Mouse (Mus musculus): Measurements from ENCODE around the gene AC161166.1. TPM values are rescaled to one million over a fixed set of nuclear protein-coding genes. Genes with fewer than 3 reads are reported as not detected.
A peak's percentile ranks its signal among the peaks of the same experiment; 100 is the strongest.

The AC161166.1 gene
- total and polyA plus RNA-seq, 3 experiments, result 0.08 TPM; not detected in 2

GRCm38 (mm10) chr7:24476338-24476737 lies 35.9 kb downstream of the AC161166.1 start:
- H3K4me2 ChIP-seq (ENCODE audit: insufficient read depth, low read depth, poor library complexity, severe bottlenecking), result no peak overlapping the region
- H3K4me3 ChIP-seq (replicated peaks in 1 of 3; ENCODE audit: low read depth in 2 of 3, low read length in 2 of 3, poor library complexity in 1 of 3), result no peak overlapping the region
- H3K27ac ChIP-seq (ENCODE audit: insufficient read depth, low read depth), result no peak overlapping the region
- TF ChIP-seq MAFK (IDR thresholded peaks at IDR 0.05; ENCODE audit: insufficient replicate concordance, low read length) (0 out of 2 replicates have a peak, but pooled peaks have one; percentile 44), ZMIZ1 (IDR thresholded peaks at IDR 0.05; ENCODE audit: low read depth, low read length) (no peak), NELFE (IDR thresholded peaks at IDR 0.05; ENCODE audit: low read depth, low read length) (no peak)
- H3K27me3 ChIP-seq (replicated peaks), result peaks cover 47% of the 10 kb centered on the region
- in situ Hi-C loops (cut with MboI; ENCODE audit: low pct_ligation_motif_present, low pct_unique_long_range_greater_than_20kb, low sequenced_read_pairs), result loop anchor here (10.0 kb wide), 1 partner anchor 178 kb away; no protein-coding TSS in a partner anchor
- peaks cover 23% of the 10 kb centered on the region for H3K9me3 ChIP-seq (replicated peaks; ENCODE audit: low read length)
- H3K79me2 ChIP-seq (replicated peaks; ENCODE audit: control insufficient read depth, extremely low read depth, insufficient read depth, poor library complexity, severe bottlenecking), result no peaks in the 10 kb centered on the region
- no peak overlapping the region for H3K9ac ChIP-seq (ENCODE audit: insufficient read depth, low read depth)
- DNase-seq (ENCODE audit: extremely low read depth), result no peak
- no peaks in the 10 kb centered on the region for H3K36me3 ChIP-seq (replicated peaks in 1 of 2; ENCODE audit: control insufficient read depth in 1 of 2, insufficient read depth in 1 of 2, low read length in 1 of 2)
- dilution Hi-C loops (cut with MboI; ENCODE audit: extremely low pct_ligation_motif_present, extremely low pct_unique_long_range_greater_than_20kb, low sequenced_read_pairs), result no loop called here
- peaks cover 3 to 5% of the 10 kb centered on the region in 2 experiments for H3K4me1 ChIP-seq (ENCODE audit: control insufficient read depth in 1 of 2, insufficient read depth in 2 of 2)

- dilution Hi-C loops (cut with MboI; ENCODE audit: extremely low pct_ligation_motif_present, extremely low pct_unique_long_range_greater_than_20kb, low sequenced_read_pairs), result no loop called here
- Histone ChIP-seq H3K27ac (ENCODE audit: insufficient read depth, low read depth) (no peak overlapping the region), H3K4me2 (ENCODE audit: insufficient read depth, low read depth, poor library complexity, severe bottlenecking) (no peak overlapping the region)
Observed at GRCm38 (mm10) chr7:24474811-24475506, 37.3 kb downstream of the AC161166.1 start.

GRCm38 (mm10) chr7:24473913-24474529 lies 38.2 kb downstream of the AC161166.1 start:
- no peaks in the 10 kb centered on the region for H3K36me3 ChIP-seq (replicated peaks in 1 of 2; ENCODE audit: control insufficient read depth in 1 of 2, insufficient read depth in 1 of 2, low read length in 1 of 2)
- in situ Hi-C loops (cut with MboI; ENCODE audit: low pct_ligation_motif_present, low pct_unique_long_range_greater_than_20kb, low sequenced_read_pairs), result loop anchor here (10.0 kb wide), 1 partner anchor 181 kb away; no protein-coding TSS in a partner anchor
- no peak for TF ChIP-seq BHLHE40 (IDR thresholded peaks at IDR 0.05; ENCODE audit: low read depth, low read length)
- peak; percentile 90 for TF ChIP-seq ZNF384 (IDR thresholded peaks at IDR 0.05; ENCODE audit: low read depth, low read length)
- TF ChIP-seq POLR2AphosphoS2 (IDR thresholded peaks at IDR 0.05; ENCODE audit: low read depth, low read length), result no peak
- no peak for TF ChIP-seq KAT2A (IDR thresholded peaks at IDR 0.05; ENCODE audit: insufficient replicate concordance, low read length)
- peak; percentile 87 to 92 for TF ChIP-seq CTCF (conservative IDR thresholded peaks at IDR 0.05 in 1 of 2, IDR thresholded peaks at IDR 0.05 in 1 of 2; ENCODE audit: low read depth in 2 of 2, low read length in 2 of 2)
- no peak for TF ChIP-seq UBTF (IDR thresholded peaks at IDR 0.05; ENCODE audit: low read depth, low read length)
- no peak for TF ChIP-seq CHD2 (IDR thresholded peaks at IDR 0.05; ENCODE audit: low read length)
- TF ChIP-seq TCF12 (IDR thresholded peaks at IDR 0.05; ENCODE audit: low read depth, low read length), result no peak
- no peak for TF ChIP-seq IRF4 (IDR thresholded peaks at IDR 0.05; ENCODE audit: low read depth, low read length)
- no peak for TF ChIP-seq ELF1 (IDR thresholded peaks at IDR 0.05; ENCODE audit: low read depth, low read length)
- TF ChIP-seq JUND (conservative IDR thresholded peaks at IDR 0.05; ENCODE audit: low read depth, low read length), result no peak
- peak; percentile 84 for TF ChIP-seq RAD21 (IDR thresholded peaks at IDR 0.05; ENCODE audit: low read depth, low read length)
- TF ChIP-seq NRF1 (IDR thresholded peaks at IDR 0.05; ENCODE audit: low read depth, low read length), result no peak
- no peak for TF ChIP-seq MXI1 (IDR thresholded peaks at IDR 0.05; ENCODE audit: low read depth, low read length)
- TF ChIP-seq POLR2A (IDR thresholded peaks at IDR 0.05; ENCODE audit: low read depth, low read length), result no peak
- TF ChIP-seq PAX5 (IDR thresholded peaks at IDR 0.05; ENCODE audit: low read length), result no peak
- no peak for TF ChIP-seq MEF2A (IDR thresholded peaks at IDR 0.05; ENCODE audit: borderline replicate concordance, low read depth, low read length)
- no peak for TF ChIP-seq ETS1 (conservative IDR thresholded peaks at IDR 0.05; ENCODE audit: low read depth, low read length)
- TF ChIP-seq TBP (conservative IDR thresholded peaks at IDR 0.05; ENCODE audit: low read depth, low read length), result no peak

More at GRCm38 (mm10) chr7:24474811-24475506, 37.3 kb downstream of the AC161166.1 start:
- no peak for TF ChIP-seq CHD2 (IDR thresholded peaks at IDR 0.05; ENCODE audit: low read length)
- no peak for TF ChIP-seq ZKSCAN1 (IDR thresholded peaks at IDR 0.05; ENCODE audit: borderline replicate concordance, low read depth, low read length)
- TF ChIP-seq SMC3 (IDR thresholded peaks at IDR 0.05; ENCODE audit: low read depth, low read length), result 0 out of 2 replicates have a peak, but pooled peaks have one; percentile 20
- TF ChIP-seq CTCF (conservative IDR thresholded peaks at IDR 0.05 in 1 of 2, IDR thresholded peaks at IDR 0.05 in 1 of 2; ENCODE audit: low read depth in 2 of 2, low read length in 2 of 2), result peak in 1 of 2 experiments; percentile 55; a peak in 2 of 4 replicates
- no peak for TF ChIP-seq JUND (conservative IDR thresholded peaks at IDR 0.05; ENCODE audit: low read depth, low read length)
- no peak for TF ChIP-seq USF1 (IDR thresholded peaks at IDR 0.05; ENCODE audit: low read depth, low read length)
- no peak for TF ChIP-seq MAX (IDR thresholded peaks at IDR 0.05; ENCODE audit: low read length)
- no peaks in the 10 kb centered on the region for H3K36me3 ChIP-seq (replicated peaks in 1 of 2; ENCODE audit: control insufficient read depth in 1 of 2, insufficient read depth in 1 of 2, low read length in 1 of 2)
- no peak overlapping the region for H3K4me3 ChIP-seq (replicated peaks in 1 of 3; ENCODE audit: low read depth in 2 of 3, low read length in 2 of 3, poor library complexity in 1 of 3)
- in situ Hi-C loops (cut with MboI; ENCODE audit: low pct_ligation_motif_present, low pct_unique_long_range_greater_than_20kb, low sequenced_read_pairs), result loop anchor here (10.0 kb wide), 1 partner anchor 180 kb away; no protein-coding TSS in a partner anchor
- no peaks in the 10 kb centered on the region for H3K79me2 ChIP-seq (replicated peaks; ENCODE audit: control insufficient read depth, extremely low read depth, insufficient read depth, poor library complexity, severe bottlenecking)
- peaks cover 26% of the 10 kb centered on the region for H3K9me3 ChIP-seq (replicated peaks; ENCODE audit: low read length)
- no peak overlapping the region for H3K9ac ChIP-seq (ENCODE audit: insufficient read depth, low read depth)
- peaks cover 33% of the 10 kb centered on the region for H3K27me3 ChIP-seq (replicated peaks)
- no peak for DNase-seq (ENCODE audit: extremely low read depth)
- H3K4me1 ChIP-seq (ENCODE audit: control insufficient read depth in 1 of 2, insufficient read depth in 2 of 2), result no peaks in the 10 kb centered on the region

More at GRCm38 (mm10) chr7:24473913-24474529, 38.2 kb downstream of the AC161166.1 start:
- Histone ChIP-seq H3K9ac (ENCODE audit: insufficient read depth, low read depth) (no peak overlapping the region), H3K27ac (ENCODE audit: insufficient read depth, low read depth) (no peak overlapping the region), H3K4me3 (replicated peaks in 1 of 3; ENCODE audit: low read depth in 2 of 3, low read length in 2 of 3, poor library complexity in 1 of 3) (no peak overlapping the region), H3K9me3 (replicated peaks; ENCODE audit: low read length) (peaks cover 33% of the 10 kb centered on the region), H3K4me2 (ENCODE audit: insufficient read depth, low read depth, poor library complexity, severe bottlenecking) (no peak overlapping the region), H3K27me3 (replicated peaks) (peaks cover 25% of the 10 kb centered on the region), H3K79me2 (replicated peaks; ENCODE audit: control insufficient read depth, extremely low read depth, insufficient read depth, poor library complexity, severe bottlenecking) (no peaks in the 10 kb centered on the region), H3K4me1 (ENCODE audit: control insufficient read depth in 1 of 2, insufficient read depth in 2 of 2) (no peaks in the 10 kb centered on the region)
- peak; percentile 67 for DNase-seq (ENCODE audit: extremely low read depth)
- dilution Hi-C loops (cut with MboI; ENCODE audit: extremely low pct_ligation_motif_present, extremely low pct_unique_long_range_greater_than_20kb, low sequenced_read_pairs), result no loop called here
